Mouse (Mus musculus): ENCODE data around the gene Gpc3. TPM values are rescaled to one million over a fixed set of nuclear protein-coding genes. Genes with fewer than 3 reads are reported as not detected.

The Gpc3 gene
- polyA plus RNA-seq (2012; rRNA removed) = 1.0 and 1.9 TPM in 2 replicates

DNA sequence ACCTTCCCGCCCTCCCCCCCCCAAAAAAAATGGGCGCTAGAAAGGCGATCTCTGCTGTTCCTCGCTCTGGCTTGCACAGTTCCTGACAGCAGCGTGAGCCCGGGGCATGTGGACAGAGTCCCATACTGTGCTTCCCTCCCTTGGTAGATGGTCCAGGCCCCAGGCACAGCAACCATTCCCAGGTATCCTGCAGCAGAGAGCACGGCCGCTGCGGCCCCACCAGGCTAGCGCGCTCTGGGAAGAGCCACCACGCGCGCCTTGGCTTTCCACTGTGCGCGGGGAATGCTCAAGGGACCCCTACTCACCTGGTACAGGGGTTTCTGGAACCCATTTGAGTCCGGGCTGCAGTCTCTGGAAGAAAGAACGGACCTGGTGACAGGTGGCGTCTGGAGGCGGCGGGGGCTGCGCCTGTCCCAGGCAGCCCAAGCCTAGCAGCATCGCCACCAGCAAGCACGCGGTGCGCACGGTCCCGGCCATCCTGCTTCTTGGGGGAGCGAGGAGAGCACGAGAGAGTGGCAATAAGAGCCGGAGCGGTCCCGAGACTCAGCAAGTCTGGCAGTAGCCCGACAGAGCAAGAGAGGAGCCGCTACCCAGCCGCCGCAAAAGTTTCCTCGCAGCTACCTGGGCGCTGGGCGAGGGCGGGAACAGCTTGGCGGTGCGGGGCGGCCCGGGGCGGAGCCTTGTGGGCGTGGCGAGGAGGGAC lies at the start of gene Gpc3:
TSS of gene Gpc3 (minus strand) at position 623 of the 703 bp plus-strand sequence.
- no peak within 1 kb of the TSS for H3K27ac ChIP-seq (ENCODE audit: control insufficient read depth, insufficient read depth, low read depth, low read length)
- H3K36me3 ChIP-seq (ENCODE audit: control insufficient read depth, insufficient read depth, low read length) = no peaks in the 10 kb centered on the region
- no peak for TF ChIP-seq POLR2A (IDR thresholded peaks at IDR 0.05; ENCODE audit: control insufficient read depth, low read depth, low read length)
- no peak for TF ChIP-seq CTCF (IDR thresholded peaks at IDR 0.05; ENCODE audit: control insufficient read depth, insufficient read depth, insufficient replicate concordance, low read depth, low read length)
- no peaks in the 10 kb centered on the region; the same call in 1 of the 2 replicates for H3K4me1 ChIP-seq (ENCODE audit: control insufficient read depth, insufficient read depth, low read length)
- no peaks in the 10 kb centered on the region for H3K27me3 ChIP-seq (ENCODE audit: control insufficient read depth, insufficient read depth, low read length)
- H3K4me3 ChIP-seq (ENCODE audit: control insufficient read depth, low read depth, low read length) = peak within 1 kb of the TSS; percentile 64

DNA sequence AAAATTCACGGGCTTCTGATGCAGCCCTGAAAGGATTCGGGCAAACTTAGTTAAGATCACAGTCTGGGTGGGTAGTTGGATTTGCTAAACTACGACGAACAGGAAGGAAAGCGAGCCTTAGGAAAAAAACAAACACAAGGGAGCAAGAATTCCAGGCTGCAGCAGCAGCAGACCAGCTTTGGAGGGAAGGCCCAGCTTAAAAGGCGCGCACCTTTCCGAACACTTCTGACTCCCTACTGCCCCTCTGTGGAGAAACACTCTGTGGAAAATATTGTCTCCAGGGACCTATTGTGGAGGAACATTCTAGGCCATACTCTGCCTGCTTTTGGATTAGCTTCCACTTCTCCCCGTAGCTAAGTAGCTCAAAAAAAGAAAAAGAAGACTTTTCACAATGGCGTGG lies 38.2 kb upstream of the Gpc3 start:
- Histone ChIP-seq H3K4me3 (ENCODE audit: control insufficient read depth, low read depth, low read length) (no peak overlapping the region), H3K27ac (ENCODE audit: control insufficient read depth, insufficient read depth, low read depth, low read length) (no peak overlapping the region), H3K36me3 (ENCODE audit: control insufficient read depth, insufficient read depth, low read length) (no peaks in the 10 kb centered on the region), H3K4me1 (ENCODE audit: control insufficient read depth, insufficient read depth, low read length) (no peaks in the 10 kb centered on the region), H3K27me3 (ENCODE audit: control insufficient read depth, insufficient read depth, low read length) (no peaks in the 10 kb centered on the region)
- no peak for TF ChIP-seq CTCF (IDR thresholded peaks at IDR 0.05; ENCODE audit: control insufficient read depth, insufficient read depth, insufficient replicate concordance, low read depth, low read length)
- TF ChIP-seq POLR2A (IDR thresholded peaks at IDR 0.05; ENCODE audit: control insufficient read depth, low read depth, low read length) = no peak

DNA sequence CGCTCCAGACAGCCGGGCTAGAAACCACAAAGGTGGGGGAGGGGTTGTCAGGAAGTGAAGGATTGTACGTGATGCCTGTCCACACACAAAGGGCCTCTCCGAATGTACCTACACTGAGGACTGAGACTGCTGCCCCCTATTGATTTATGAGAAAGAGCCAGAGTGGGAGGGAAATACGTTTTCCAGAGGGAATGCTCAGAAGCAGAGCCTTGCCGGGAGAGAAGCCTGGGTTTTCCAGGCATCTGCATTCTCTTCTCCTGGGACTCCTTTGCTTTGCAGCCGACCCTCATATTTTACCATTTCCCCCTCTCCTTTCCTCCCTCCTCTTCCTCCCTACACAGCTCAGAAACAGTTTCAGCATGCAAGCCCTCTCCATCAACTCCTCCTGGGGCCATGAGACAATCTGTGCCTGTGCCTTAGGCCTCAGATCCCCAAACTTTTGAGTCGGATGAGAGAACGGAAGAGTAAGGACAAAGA lies 37.8 kb upstream of the Gpc3 start:
- H3K4me3 ChIP-seq (ENCODE audit: control insufficient read depth, low read depth, low read length) = no peak overlapping the region
- no peaks in the 10 kb centered on the region for H3K36me3 ChIP-seq (ENCODE audit: control insufficient read depth, insufficient read depth, low read length)
- no peak for TF ChIP-seq POLR2A (IDR thresholded peaks at IDR 0.05; ENCODE audit: control insufficient read depth, low read depth, low read length)
- TF ChIP-seq CTCF (IDR thresholded peaks at IDR 0.05; ENCODE audit: control insufficient read depth, insufficient read depth, insufficient replicate concordance, low read depth, low read length) = no peak
- no peaks in the 10 kb centered on the region for H3K27me3 ChIP-seq (ENCODE audit: control insufficient read depth, insufficient read depth, low read length)
- no peak overlapping the region for H3K27ac ChIP-seq (ENCODE audit: control insufficient read depth, insufficient read depth, low read depth, low read length)
- H3K4me1 ChIP-seq (ENCODE audit: control insufficient read depth, insufficient read depth, low read length) = no peaks in the 10 kb centered on the region

DNA sequence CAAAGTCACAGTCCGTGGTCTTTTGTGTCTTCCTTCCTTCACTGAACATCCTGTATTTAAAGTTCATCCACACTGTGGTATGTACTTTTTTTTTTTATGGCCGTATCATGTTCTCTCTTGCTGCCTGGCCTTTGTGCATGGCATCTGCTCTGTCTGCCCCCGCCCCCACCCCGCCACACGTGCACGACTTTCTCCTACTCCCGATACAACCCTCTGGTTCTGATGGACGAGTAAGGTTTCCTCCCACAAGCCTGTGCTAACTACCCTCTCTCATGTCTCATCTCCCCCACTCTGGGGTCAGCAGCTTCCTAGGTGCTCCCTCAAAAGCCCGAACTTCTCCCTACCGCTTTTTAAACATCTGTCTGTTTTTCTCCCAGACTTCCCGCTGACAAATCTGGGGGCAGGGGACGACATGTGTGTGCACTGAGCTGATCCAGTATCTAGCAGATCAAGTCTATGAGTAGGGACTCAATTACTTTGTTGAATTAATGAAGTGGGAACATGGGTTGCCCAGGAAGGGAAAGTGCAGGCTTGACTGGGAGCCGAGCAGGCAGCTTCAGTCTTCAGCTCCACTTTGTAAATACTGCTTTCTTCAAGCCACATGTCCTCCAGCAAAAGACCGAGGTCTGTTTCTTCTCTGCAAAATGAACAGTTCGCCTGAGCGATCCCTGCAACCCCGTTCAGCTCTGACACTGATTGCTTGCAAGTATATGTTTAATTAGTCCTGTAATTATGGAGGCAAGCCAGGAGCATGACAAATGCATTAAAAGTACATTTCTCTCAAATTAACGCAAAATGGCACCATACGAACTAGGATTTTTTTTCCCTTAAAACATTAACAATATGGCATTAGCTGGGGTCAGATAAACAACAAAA lies 35.4 kb upstream of the Gpc3 start:
- Histone ChIP-seq H3K36me3 (ENCODE audit: control insufficient read depth, insufficient read depth, low read length) (no peaks in the 10 kb centered on the region), H3K4me1 (ENCODE audit: control insufficient read depth, insufficient read depth, low read length) (no peaks in the 10 kb centered on the region), H3K27ac (ENCODE audit: control insufficient read depth, insufficient read depth, low read depth, low read length) (no peak overlapping the region), H3K27me3 (ENCODE audit: control insufficient read depth, insufficient read depth, low read length) (no peaks in the 10 kb centered on the region), H3K4me3 (ENCODE audit: control insufficient read depth, low read depth, low read length) (no peak overlapping the region)
- TF ChIP-seq CTCF (IDR thresholded peaks at IDR 0.05; ENCODE audit: control insufficient read depth, insufficient read depth, insufficient replicate concordance, low read depth, low read length) (no peak), POLR2A (IDR thresholded peaks at IDR 0.05; ENCODE audit: control insufficient read depth, low read depth, low read length) (no peak)

DNA sequence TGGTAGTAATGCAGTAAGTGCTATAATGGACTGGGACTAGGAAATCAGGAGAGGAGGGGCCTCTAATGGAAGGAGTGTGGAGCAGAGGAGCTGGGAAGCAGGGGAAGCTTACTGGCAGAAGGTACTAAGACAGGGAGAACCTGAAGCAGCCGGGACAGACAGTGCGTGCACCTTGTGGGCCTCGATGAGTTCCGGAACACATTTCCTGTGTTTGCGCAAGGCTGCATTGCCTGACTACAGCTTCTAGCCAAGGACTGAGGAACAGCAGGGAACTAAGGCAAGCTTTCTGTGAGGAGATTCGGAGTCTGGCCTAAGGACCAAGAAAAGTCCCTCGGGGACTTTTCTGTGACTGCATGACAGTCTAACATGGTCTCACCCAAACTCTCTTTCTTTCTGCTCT lies 30.6 kb upstream of the Gpc3 start:
- H3K27ac ChIP-seq (ENCODE audit: control insufficient read depth, insufficient read depth, low read depth, low read length) = no peak overlapping the region
- no peaks in the 10 kb centered on the region for H3K27me3 ChIP-seq (ENCODE audit: control insufficient read depth, insufficient read depth, low read length)
- H3K36me3 ChIP-seq (ENCODE audit: control insufficient read depth, insufficient read depth, low read length) = no peaks in the 10 kb centered on the region
- no peak overlapping the region for H3K4me3 ChIP-seq (ENCODE audit: control insufficient read depth, low read depth, low read length)
- TF ChIP-seq POLR2A (IDR thresholded peaks at IDR 0.05; ENCODE audit: control insufficient read depth, low read depth, low read length) (no peak), CTCF (IDR thresholded peaks at IDR 0.05; ENCODE audit: control insufficient read depth, insufficient read depth, insufficient replicate concordance, low read depth, low read length) (no peak)
- H3K4me1 ChIP-seq (ENCODE audit: control insufficient read depth, insufficient read depth, low read length) = no peaks in the 10 kb centered on the region

DNA sequence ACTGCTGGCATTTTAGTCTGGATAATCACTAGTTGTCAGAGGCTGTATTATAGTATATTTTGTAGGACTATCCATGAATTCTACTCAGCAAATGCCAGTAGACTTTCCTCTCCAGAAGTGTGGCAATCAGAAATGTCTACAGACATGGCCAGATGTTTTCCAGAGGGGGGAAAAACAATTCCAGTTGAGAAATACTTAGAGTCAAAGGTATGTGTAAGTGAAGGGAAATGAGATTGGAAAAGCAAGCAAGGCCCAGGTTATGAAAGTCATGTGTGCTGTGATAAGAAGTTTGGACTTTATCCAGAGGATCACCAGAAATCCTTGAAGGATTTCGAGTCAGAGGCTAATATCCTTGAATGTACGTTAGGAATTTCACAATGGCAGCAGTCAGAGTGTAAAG lies 29.6 kb upstream of the Gpc3 start:
- no peaks in the 10 kb centered on the region for H3K36me3 ChIP-seq (ENCODE audit: control insufficient read depth, insufficient read depth, low read length)
- no peaks in the 10 kb centered on the region for H3K27me3 ChIP-seq (ENCODE audit: control insufficient read depth, insufficient read depth, low read length)
- no peaks in the 10 kb centered on the region for H3K4me1 ChIP-seq (ENCODE audit: control insufficient read depth, insufficient read depth, low read length)
- no peak overlapping the region for H3K4me3 ChIP-seq (ENCODE audit: control insufficient read depth, low read depth, low read length)
- H3K27ac ChIP-seq (ENCODE audit: control insufficient read depth, insufficient read depth, low read depth, low read length) = no peak overlapping the region
- TF ChIP-seq POLR2A (IDR thresholded peaks at IDR 0.05; ENCODE audit: control insufficient read depth, low read depth, low read length) = no peak
- no peak for TF ChIP-seq CTCF (IDR thresholded peaks at IDR 0.05; ENCODE audit: control insufficient read depth, insufficient read depth, insufficient replicate concordance, low read depth, low read length)

DNA sequence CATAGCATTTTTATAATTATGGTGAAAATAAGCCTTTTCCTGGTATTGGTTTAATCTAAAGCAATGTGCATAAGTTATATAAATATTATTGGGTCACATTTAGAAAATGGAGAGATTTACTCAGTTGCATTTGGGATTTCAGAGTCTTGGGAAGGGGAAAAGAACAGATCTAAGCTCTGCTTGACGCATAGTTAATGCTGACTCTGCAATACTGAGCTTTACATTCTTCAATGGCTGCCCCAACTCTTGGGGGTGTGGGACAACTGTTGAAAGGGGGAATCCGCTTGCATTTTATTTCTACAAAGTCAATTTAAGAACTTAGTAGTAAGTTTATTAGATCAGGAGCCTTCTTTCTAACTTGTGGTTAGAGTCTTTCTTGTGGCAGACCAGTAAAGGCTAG lies 28.4 kb upstream of the Gpc3 start:
- Histone ChIP-seq H3K4me3 (ENCODE audit: control insufficient read depth, low read depth, low read length) (no peak overlapping the region), H3K36me3 (ENCODE audit: control insufficient read depth, insufficient read depth, low read length) (no peaks in the 10 kb centered on the region), H3K27ac (ENCODE audit: control insufficient read depth, insufficient read depth, low read depth, low read length) (no peak overlapping the region), H3K27me3 (ENCODE audit: control insufficient read depth, insufficient read depth, low read length) (no peaks in the 10 kb centered on the region), H3K4me1 (ENCODE audit: control insufficient read depth, insufficient read depth, low read length) (no peaks in the 10 kb centered on the region)
- no peak for TF ChIP-seq POLR2A (IDR thresholded peaks at IDR 0.05; ENCODE audit: control insufficient read depth, low read depth, low read length)
- no peak for TF ChIP-seq CTCF (IDR thresholded peaks at IDR 0.05; ENCODE audit: control insufficient read depth, insufficient read depth, insufficient replicate concordance, low read depth, low read length)

Data from testis, adult 2 months (tissue).